Mouse (Mus musculus) heart, postnatal 10 days (tissue): ENCODE measurements around the gene Add2. TPM values are rescaled to one million over a fixed set of nuclear protein-coding genes. Genes with fewer than 3 reads are reported as not detected.
"Not testable (repeated sequence)": the region's sequence is repeated elsewhere in the genome, so short reads cannot be mapped to it uniquely, and the experiment has no call there.

Experiments
- DNase-seq, 2 experiments: peaks; one replicate each; pipeline ENCODE4 v3.0.0; 2021
- intact Hi-C: fragments of 180-260 bp; cut with DNase I; formaldehyde crosslinking; loops from one replicate; pipeline ENCODE4 v1.15.1; 2025
- total RNA-seq, 2 experiments: library from RNA; stranded (reverse); gene quantifications; 2 replicates each; pipeline ENCODE4 v1.2.3; 2021

Add2 gene
- 1 to 10 TPM; 1.4 to 1.9 TPM for total RNA-seq

DNA sequence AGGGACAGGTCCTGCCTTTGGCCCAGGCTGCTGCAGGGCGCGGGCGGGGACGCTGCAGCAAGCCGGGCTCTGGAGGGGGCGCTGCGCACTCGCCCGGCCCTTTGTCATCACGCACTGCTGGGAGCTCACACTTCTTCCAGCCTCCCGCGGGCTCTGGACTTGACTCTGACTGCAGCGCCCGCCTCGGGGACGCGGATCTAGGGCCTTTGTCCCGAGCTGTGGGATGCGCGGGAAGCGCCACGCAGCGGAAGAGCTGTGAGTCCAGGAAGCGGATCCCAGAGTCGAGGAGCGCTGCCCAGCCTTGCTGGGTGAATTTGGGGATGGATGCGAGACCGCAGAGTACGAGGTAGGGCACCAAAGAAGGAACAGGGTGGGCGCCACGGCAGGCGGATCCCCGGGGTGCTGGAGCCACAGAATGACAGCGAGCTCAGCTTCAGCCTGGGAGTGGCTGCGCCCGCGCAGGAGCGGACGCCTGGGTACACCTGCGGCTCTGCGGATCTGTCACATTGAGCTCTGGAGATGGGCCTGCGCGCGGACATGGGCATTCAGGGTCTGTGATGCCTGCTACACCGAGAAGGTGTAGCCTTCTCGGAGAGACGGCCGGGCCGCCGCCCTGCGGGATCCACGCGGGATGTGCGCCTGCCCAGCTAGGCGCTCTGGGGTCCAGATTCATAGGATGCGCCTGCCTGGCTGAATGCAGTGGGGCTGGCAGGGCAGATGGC, at the start of gene Add2:
Gene Add2, plus strand, starts transcription at position 81 of the 722 bp plus-strand sequence.
- intact Hi-C loops: no loop called here
- DNase-seq: peak in 1 of 2 experiments; percentile 14

GRCm38 (mm10) chr6:85978736-85979135, 49.7 kb upstream of the Add2 start:
- intact Hi-C loops: not testable (repeated sequence)

DNA sequence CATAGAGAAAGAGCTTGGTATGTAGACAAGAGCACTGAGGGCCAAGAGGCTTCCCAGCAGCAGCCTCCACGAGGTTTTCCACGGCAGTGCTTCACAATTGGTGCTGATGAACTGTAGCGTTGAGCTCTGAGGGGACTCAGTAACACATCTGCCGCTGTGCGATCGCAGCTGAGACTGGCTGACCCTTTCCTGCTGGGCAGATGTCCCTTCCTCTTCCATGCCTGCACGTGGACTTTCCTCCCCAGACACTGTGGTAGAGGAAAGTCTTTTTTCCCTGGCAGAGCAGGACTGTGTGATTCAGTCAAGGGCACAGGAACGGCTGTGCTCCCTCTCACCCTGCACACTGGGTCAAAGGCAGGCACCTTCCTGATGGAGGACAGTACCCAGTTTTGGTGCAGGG, 44.1 kb upstream of the Add2 start:
- no peak for DNase-seq
- intact Hi-C loops: no loop called here

More at GRCm38 (mm10) chr6:85978736-85979135, 49.7 kb upstream of the Add2 start:
- DNase-seq: not testable (repeated sequence)

DNA sequence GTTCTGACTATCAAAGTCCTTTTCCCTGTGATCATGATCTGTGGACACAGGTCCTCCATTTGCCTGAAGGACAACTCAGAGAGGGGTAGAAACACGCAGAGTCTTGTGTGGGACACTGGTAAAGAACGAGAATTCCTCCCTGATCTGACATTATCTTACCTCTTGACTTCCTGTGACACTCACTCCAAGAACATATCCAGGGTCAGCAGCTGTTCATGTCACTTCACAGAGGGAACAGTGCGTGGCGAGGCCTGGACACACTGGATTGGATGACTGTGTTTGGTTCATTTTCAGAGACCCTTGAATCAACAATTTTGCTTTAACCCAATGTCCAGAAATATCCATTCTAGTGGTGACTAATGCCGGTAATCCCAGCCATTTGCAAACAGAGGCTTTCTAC, 38.9 kb upstream of the Add2 start:
- intact Hi-C loops, DNase-seq: not testable (repeated sequence)

DNA sequence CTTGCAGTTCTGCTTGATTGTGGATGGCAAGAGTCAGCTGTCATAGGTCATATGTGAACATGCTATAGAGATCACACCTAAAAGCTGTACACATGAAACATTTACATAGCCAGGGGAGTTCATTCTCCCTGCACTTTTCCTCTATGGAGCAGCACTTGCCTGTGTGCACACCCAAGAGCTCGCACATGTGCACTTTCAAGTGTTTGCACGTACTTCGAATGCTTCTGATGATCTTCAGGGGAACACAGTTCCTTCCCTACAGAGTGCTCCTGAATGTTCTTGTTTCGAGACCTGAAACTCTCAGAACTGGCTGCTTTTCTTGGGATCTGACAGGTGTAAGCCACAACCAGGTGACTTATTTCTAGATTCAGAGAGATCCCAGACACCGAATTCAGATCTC, 37.7 kb upstream of the Add2 start:
- DNase-seq, intact Hi-C loops: not testable (repeated sequence)

DNA sequence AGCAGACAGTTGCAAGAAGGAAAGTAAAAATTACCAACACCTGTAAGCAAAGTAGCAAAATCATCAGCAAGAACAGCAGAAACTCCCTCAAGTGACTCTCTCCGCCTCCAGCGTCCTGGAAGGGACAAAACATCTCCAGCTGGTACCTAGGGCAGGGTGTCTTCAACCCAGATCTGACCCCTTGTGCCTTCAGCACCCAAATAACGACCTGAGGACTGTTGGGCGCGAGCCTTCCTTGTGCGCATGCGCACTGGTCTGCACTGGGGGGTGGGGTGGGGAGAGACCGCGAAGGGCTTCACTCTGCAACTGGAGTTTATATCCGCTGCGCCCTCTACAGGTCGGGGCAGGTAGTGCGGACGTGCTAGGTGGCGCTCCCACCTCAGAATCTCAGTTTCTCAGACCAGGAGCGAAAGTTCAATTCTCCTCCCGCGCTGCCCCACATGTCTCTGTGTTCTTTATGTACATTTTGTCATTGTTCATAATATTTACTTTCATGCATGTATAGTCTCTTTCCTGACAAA, 25.0 kb upstream of the Add2 start:
- peak; percentile 8 to 13 for DNase-seq
- intact Hi-C loops: no loop called here

GRCm38 (mm10) chr6:86004271-86005148, 24.0 kb upstream of the Add2 start:
- DNase-seq: peak; percentile 75 to 83
- intact Hi-C loops: loop anchor here (5.0 kb wide), 3 partner anchors 37 to 167 kb away; partner anchors contain the start of gene Nat8f1

DNA sequence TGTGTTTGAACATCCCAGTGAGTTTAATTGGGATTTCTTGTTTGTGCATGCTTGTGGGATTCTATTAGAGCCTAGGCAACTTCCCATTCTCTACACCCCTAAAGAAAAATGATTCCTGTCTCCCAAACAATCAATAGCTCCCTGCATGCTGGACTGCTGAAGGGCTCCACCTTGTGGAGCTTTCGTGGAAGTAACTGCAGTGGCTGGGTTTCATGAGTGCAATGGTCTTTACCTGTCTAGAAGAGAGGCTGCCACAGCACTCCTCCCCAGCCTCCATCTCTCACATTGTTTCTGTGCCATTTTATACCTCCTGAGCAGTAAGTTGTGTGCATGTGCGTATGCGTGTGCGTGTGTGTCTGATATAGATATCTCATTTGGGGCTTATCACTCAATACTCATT, 18.5 kb upstream of the Add2 start:
- DNase-seq: peak; percentile 62 to 65
- intact Hi-C loops: loop anchor here (2.0 to 5.0 kb wide), 4 partner anchors 43 to 173 kb away; partner anchors contain the start of gene Nat8f1

DNA sequence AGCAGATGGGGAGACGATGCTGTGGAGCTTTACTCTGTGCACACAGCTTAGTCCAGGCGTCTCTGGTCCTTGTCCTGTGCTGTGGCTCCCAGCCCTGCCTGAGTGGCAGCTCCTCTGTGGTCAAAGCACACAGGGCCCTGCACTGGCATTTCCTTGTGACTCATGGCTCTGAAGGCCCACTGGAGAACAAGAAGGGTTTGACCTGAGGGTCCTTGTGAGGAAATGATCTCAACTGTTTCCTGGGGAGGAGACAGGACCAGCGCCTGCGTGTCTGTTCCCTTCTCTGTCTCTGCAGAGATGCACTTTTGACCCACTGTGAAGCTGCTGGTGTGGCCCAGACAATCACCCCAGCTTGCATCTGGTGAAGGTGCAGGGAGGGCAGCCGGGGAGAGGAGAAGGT, 13.7 kb upstream of the Add2 start:
- DNase-seq: peak in 1 of 2 experiments; percentile 13
- intact Hi-C loops: not testable (repeated sequence)

DNA sequence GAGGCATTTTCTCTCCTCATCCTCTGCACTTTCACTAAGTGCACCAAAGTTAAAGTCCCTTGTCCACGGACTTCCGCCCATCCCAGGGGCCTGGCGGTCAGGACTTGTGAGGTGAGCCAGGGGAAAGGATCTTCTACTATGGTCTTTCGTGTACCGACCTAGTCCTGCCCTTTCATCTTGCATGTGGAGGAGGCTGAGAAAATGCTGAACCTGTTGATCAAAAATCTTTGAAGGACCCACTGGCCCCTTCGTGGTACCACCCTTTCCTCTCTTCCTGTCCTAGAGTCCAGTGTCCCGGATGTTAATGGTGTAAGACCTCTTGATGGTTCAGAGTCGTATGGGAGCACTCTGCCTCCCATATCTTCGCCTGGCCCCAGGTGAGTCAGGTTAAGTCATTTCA, 12.6 kb upstream of the Add2 start, which contains the start of gene Figla:
Gene Figla, plus strand, starts transcription at position 301 of the 400 bp plus-strand sequence.
- intact Hi-C loops: no loop called here
- DNase-seq: no peak

- DNase-seq: no peak
- intact Hi-C loops: no loop called here
Observed at GRCm38 (mm10) chr6:86016793-86017350, 11.6 kb upstream of the Add2 start.

- intact Hi-C loops: loop anchor here (5.0 kb wide), 1 partner anchor 343 kb away; no protein-coding TSS in a partner anchor
- DNase-seq: no peak
Observed at GRCm38 (mm10) chr6:86019415-86020237, 8.9 kb upstream of the Add2 start.

GRCm38 (mm10) chr6:86020948-86021347, 7.5 kb upstream of the Add2 start:
- intact Hi-C loops: loop anchor here (1.0 to 5.0 kb wide), 2 partner anchors 64 to 341 kb away; no protein-coding TSS in a partner anchor
- DNase-seq: peak; percentile 28 to 54

- intact Hi-C loops: no loop called here
- DNase-seq: no peak
Observed at GRCm38 (mm10) chr6:86026632-86027292, 1.7 kb upstream of the Add2 start.

DNA sequence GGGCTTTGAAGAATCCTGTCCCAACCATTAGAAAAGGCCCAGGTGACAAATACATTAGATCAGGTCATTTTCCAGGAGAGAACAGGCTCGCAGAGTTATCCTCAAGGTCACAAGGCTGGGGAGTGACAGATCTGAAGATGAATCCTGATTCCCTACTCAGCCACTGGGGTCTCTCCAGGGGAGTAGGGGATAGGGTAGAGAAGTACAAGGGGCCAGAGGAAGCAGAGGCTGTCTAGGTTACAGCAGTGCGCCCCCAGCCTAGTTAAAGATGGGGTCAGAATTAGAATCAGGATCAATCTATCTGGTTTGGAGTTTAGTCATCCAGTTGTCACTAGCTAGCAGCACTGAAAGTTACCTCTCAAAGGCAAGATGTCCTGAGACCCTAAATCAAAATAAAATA, 331 bp upstream of the Add2 start:
- intact Hi-C loops: no loop called here
- no peak for DNase-seq

DNA sequence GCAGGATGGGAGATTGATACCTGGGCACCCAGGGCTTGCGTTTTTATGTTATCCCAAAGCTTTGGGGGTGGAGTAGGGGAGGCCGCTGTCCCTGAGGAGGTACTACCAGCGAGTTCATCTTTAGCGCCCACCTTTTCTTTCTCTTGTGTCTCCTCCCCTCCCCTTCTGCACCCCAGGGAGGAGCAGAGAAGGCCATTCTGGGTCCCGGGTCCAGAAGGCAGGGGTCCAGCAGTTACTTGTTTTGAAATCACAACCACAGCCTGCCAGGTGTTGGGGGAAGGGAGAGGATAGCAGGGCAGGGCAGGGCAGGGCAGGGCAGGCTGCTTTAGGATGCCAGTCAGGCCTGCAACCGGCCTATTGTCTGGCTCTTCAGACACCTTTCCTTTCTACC, 837 bp downstream of the Add2 start:
- intact Hi-C loops: no loop called here
- no peak for DNase-seq

DNA sequence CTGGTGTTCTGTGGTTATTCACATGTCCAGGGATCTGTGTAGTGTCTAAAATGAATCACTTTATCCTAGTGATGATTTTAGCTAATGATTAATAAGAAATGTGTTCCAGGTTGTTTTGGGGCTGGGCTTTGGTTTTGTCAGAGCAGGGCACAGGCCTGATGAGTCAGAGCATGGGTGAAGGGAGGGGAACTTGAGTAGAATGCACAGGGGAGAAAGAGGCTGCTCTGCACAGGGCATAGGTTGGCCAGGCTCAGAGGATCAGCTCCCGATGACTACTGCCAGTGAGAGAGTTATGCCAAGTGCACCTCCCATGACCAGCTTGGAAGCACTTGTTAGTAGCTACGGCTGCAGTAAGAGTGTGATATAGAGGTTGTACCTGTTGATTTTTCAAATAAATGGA, 3.0 kb downstream of the Add2 start:
- DNase-seq: no peak
- intact Hi-C loops: no loop called here

DNA sequence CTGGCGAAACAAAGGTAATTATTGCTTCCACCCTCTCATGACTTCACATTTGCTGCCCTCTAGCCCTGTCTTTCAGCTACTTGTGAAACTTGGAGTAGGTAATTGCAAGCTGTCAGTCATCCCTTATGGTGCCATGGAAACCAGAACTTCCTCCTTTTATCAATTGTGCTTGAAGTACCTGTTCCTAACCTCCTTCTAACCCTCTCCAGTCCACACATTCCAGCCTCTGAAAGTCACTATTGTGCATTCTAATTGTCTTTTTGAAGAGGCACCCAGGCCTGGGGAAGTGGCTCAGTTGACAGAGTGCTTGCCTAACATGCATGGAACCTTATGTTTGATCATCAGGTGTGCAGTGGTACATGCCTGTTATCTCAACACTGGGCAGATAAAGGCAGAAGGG, 5.2 kb downstream of the Add2 start:
- intact Hi-C loops: no loop called here

DNA sequence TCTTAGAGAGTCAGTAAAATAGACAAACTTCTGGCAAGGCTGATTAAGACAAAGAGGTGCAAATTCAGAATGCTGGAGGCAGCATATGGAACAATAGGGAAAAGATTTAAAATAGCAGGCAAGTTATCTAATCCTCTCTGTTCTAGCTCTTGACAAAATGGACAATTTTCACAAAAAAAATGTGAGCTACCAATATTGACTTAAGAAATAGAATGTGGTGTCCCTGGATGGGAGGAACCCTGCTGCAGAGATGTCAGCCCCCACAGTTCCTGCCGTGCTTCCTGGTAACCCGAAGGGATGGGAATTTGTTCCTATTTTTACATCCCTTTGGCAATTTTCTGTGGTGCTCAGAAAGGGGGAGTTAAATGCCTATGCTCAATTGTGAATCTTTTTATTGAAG, 10.4 kb downstream of the Add2 start:
- no peak for DNase-seq

More for the DNA sequence above, 5.2 kb downstream of the Add2 start:
- DNase-seq: no peak

More for the DNA sequence above, 10.4 kb downstream of the Add2 start:
- intact Hi-C loops: no loop called here
